Mouse (Mus musculus) colon, adult 2 months (tissue): Measurements from ENCODE around the gene Prkar2a. TPM values are rescaled to one million over a fixed set of nuclear protein-coding genes. Genes with fewer than 3 reads are reported as not detected.

Experiments
- polyA plus RNA-seq: library from polyadenylated mRNA; depleted of rRNA; stranded (reverse); fragments of >200 nt; gene quantifications from 2 replicates; pipeline ENCODE4 v1.2.3, GENCODE M21; 2012; rRNA removed

Gene Prkar2a
- 35.1 and 38.9 TPM in 2 replicates for polyA plus RNA-seq

DNA sequence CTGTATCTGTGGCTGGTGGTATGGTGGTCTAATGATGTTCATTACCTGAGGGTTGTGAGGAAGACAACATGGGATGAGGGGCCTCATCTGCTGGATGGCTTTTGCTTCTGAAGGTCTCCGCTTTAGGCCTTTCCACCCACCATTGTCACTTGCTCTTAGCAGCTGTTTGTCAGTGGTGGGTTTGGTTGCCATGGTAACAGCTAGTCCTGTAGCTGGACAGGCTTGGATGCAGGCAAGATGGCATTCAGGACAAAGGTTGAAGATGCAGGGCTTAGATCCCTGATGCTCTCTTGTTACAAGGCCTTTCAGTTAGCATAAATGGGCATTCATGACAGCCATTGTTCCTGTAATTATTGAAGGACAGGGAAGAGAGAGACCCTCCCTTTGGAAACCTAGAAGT is at the start of gene Prkar2a:
Prkar2a (plus strand) TSS at position 209 of the 400 bp plus-strand sequence.

DNA sequence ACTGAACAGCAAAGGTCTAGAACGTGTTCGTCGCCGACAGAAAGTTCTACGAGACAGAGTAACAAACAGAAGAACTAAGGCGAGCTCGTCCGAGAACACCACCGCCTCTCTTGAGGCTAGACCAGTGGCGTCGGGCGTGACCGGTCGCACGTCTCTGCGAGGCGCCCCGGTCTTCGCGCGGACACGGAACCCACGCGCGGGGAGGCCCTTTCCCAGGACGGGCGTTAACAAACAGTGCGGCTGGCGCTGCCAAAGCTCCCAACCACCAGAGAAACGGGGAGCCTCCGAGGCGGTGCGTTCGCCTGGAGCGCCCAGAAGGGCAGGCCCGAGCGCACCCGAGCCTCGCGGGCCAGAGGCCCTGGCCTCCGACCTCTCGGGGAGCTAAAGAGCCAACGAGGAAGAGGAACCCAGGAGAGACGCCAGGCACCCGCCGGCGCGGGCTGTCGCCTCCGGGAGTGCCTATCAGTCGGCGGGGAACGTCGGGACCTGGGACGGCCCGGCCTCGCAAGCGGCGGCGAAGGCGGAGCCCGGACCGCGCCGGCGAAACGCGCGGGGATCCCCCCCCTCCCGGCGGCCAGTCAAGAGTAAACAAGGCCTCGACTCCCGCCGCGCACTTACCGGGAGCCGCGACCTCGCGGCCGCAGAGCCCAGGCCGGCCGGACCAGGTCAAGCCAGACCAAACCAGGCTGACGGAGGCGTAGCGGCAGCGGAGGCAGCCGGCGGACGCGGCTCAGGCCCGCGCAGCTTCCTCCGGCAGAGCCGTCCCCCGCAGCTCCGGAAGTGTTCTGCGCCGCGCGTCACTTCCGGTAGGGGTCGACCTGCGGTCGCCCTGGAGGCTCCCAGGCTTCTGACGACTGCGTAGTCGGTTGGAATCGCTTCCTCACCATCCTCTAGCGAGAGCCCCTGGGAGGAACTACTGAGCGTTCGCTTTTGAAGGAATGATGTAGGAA is 40.2 kb upstream of the Prkar2a start, which contains the start of gene Arih2:
Arih2 (minus strand) TSS at position 776 of the 950 bp plus-strand sequence.

DNA sequence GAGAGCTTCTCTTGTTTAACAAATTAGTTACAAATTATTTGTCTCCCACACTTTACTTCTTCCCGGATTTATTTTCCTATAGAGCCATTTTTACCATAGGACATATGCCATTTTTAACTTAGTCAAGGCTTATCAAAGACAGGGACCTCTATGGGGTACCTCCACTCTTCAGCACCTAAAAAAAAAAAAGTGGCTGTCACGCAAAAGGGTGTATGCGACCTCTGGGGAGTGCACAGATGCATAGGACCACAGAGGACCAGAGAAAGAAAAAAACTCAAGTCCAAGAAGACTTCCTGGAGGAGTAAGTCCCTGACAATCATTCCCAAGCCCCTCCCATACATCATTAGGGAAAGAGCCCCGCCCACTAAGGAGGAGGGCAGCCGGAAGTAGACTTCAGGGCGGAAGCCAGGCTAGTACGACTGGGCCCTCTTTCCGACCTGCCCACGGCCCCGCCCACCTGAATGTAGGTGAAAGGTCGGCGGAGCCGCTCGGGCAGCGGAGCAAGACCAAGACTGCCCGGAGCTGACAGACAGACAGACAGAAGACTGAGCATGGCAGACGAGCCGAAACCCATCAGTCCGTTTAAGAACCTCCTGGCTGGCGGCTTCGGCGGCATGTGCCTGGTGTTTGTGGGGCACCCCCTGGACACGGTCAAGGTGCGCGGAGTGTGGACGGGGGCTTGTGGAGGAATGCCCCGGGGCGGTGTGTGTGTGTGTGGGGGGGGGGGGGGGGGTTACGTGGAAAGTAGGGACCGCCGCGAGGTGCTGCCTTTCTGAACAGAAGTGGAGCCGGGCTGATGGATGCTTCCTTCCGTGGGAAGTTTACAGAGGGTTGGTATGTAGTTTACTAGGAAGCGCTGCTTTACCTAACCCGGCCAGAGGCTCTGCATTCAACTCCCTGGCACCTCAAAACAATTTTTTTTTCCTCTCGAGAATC is 27.2 kb upstream of the Prkar2a start, which contains the start of gene Slc25a20:
Slc25a20 (plus strand) TSS at position 412 of the 936 bp plus-strand sequence.

DNA sequence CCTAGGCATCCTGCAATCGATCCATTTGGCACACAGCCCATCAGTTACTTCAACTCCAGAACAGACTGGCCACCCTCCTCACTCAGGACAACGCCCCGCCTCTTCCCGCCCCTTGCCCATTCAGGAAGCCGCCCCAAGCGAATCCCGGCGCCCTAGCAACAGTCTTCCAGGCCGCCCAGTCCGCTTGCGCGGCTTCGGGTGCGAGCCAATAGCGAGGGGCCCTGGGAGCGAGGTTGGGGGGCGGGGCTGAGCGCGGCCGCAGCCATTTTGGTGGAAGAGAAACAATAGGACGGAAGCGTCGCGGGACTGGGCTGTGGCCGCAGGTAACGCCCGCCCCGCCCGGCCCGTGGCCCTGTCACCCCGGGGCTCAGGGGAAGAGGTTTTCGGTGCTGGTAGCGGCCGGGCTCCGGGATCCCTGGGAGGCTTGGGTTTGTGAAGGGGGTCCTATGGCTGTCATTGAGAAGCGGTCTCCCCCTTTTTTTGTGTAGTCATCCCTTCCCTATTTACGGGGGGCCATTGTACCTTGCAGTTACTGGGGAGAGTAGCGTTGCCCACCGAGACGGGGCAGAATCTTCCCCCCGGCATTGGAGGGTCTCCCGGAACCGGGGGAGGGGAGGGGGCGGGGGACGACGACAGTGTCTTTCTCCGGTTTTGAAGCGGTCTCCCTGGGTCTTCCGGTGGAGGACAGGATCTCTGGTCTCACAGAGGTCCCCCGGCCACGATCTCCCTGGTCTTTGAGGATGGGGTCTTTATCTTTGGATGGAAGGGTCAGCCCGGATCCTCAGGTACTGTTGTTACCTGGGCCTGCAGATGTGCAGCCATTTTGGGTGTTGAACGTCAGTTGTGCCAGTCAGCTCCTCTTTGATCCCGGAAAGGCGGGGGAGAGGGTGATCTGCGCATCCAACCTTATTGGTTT is 94.7 kb downstream of the Prkar2a start, which contains the start of gene Ip6k2:
Ip6k2 (plus strand) TSS at position 249 of the 916 bp plus-strand sequence.

Other genes with a start within 250 kb of the Prkar2a start
- gene Ccdc71, start 228.8 kb upstream of the Prkar2a start, polyA plus RNA-seq = 25.7 and 26.6 TPM in 2 replicates
- 42.4 and 45.5 TPM in 2 replicates for gene Klhdc8b, start 227.7 kb upstream of the Prkar2a start, polyA plus RNA-seq
- 70.8 and 77.4 TPM in 2 replicates for gene Lamb2, start 209.6 kb upstream of the Prkar2a start, polyA plus RNA-seq
- 128 and 131 TPM in 2 replicates for gene Usp19, start 198.7 kb upstream of the Prkar2a start, polyA plus RNA-seq
- gene Qars, start 181.6 kb upstream of the Prkar2a start, polyA plus RNA-seq = 237 and 356 TPM in 2 replicates
- gene Qrich1, start 172.5 kb upstream of the Prkar2a start, polyA plus RNA-seq = 80.5 and 83.8 TPM in 2 replicates
- 99.2 and 118 TPM in 2 replicates for gene Impdh2, start 129.0 kb upstream of the Prkar2a start, polyA plus RNA-seq
- gene Ndufaf3, start 121.9 kb upstream of the Prkar2a start, polyA plus RNA-seq = 39.9 and 44.5 TPM in 2 replicates
- gene Dalrd3, start 119.4 kb upstream of the Prkar2a start, polyA plus RNA-seq = 198 and 245 TPM in 2 replicates
- 26.5 and 30.8 TPM in 2 replicates for gene Wdr6, start 110.6 kb upstream of the Prkar2a start, polyA plus RNA-seq
- gene P4htm, start 91.6 kb upstream of the Prkar2a start, polyA plus RNA-seq = 8.7 and 8.9 TPM in 2 replicates
- gene Arih2, start 39.9 kb upstream of the Prkar2a start, polyA plus RNA-seq = 33.5 and 39.2 TPM in 2 replicates
- 67.7 and 75.1 TPM in 2 replicates for gene Slc25a20, start 27.2 kb upstream of the Prkar2a start, polyA plus RNA-seq
- gene Ip6k2, start 94.5 kb downstream of the Prkar2a start, polyA plus RNA-seq = 46.0 and 51.8 TPM in 2 replicates
- gene Nckipsd, start 119.1 kb downstream of the Prkar2a start, polyA plus RNA-seq = 28.1 and 30.3 TPM in 2 replicates
- gene Celsr3, start 137.0 kb downstream of the Prkar2a start, polyA plus RNA-seq = 2.1 and 2.3 TPM in 2 replicates
- 7.2 and 11.9 TPM in 2 replicates for gene Slc26a6, start 164.0 kb downstream of the Prkar2a start, polyA plus RNA-seq
- not detected in 2 replicates for gene Tmem89, start 225.3 kb downstream of the Prkar2a start, polyA plus RNA-seq
- gene Uqcrc1, start 247.3 kb downstream of the Prkar2a start, polyA plus RNA-seq = 840 and 874 TPM in 2 replicates